Mouse (Mus musculus) liver, postnatal 0 days (tissue): ENCODE data around the gene Srsf3.

Experiments
- CTCF ChIP-seq: sonication (generic); IDR thresholded peaks from 2 replicates; pipeline ENCODE4 v1.5.1; 2016; ENCODE audit warnings: antibody characterized with exemption, low read depth
- EP300 ChIP-seq: IDR thresholded peaks from 2 replicates; pipeline ENCODE4 v1.6.1; 2016; ENCODE audit warnings: antibody characterized with exemption, low read depth, mild to moderate bottlenecking

DNA sequence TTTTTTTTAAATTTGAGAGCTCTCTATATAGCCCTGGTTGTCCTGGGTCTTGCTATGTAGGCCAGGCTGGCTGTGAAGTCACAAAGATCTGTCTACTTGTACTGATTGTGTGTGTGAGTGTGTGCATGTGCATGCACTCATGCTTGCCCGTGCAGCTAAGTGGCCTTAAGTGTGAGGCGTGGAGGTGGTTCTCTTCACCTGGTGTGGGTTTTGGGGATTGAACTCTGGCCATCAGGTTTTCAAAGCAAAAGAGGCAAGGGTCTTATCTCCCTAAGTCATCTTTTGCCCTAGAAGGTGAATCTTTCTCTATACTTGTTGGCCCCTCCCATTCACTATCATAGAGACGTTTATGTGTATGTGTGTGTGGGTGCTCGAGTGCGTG is 17.1 kb downstream of the Srsf3 start:
- TF ChIP-seq CTCF (no peak), EP300 (no peak)
